Mouse (Mus musculus) regulatory T cell (primary cell): Measurements from ENCODE around the gene Plppr3.

ENCODE experiments used
- in situ Hi-C: fragments of 300-600 bp; cut with MboI, MseI; formaldehyde crosslinking; loops from one replicate; pipeline ENCODE4 v1.15.1; 2025; ENCODE audit warnings: high pct_unique_total_duplicates

The Plppr3 gene

GRCm38 (mm10) chr10:79822372-79822771 is 52.1 kb downstream of the Plppr3 start:
- in situ Hi-C loops: no loop called here

- in situ Hi-C loops: no loop called here
These were observed 52.7 kb downstream of the Plppr3 start for GRCm38 (mm10) chr10:79821731-79822130.

GRCm38 (mm10) chr10:79820782-79821181 is 53.7 kb downstream of the Plppr3 start, which contains the start of gene Misp:
TSS of gene Misp (plus strand) at chr10:79820989.
- in situ Hi-C loops: no loop called here

- in situ Hi-C loops: no loop called here
These were observed 54.2 kb downstream of the Plppr3 start for GRCm38 (mm10) chr10:79820277-79820676.

GRCm38 (mm10) chr10:79819606-79820005 is 54.8 kb downstream of the Plppr3 start:
- in situ Hi-C loops: no loop called here

GRCm38 (mm10) chr10:79818225-79818624 is 56.2 kb downstream of the Plppr3 start:
- in situ Hi-C loops: no loop called here

- in situ Hi-C loops: no loop called here
These were observed 57.3 kb downstream of the Plppr3 start for GRCm38 (mm10) chr10:79817111-79817510.

GRCm38 (mm10) chr10:79815671-79816494 is 58.6 kb downstream of the Plppr3 start:
- in situ Hi-C loops: no loop called here

- in situ Hi-C loops: no loop called here
These were observed 60.1 kb downstream of the Plppr3 start for GRCm38 (mm10) chr10:79814271-79814842.

- in situ Hi-C loops: no loop called here
These were observed 62.4 kb downstream of the Plppr3 start for GRCm38 (mm10) chr10:79811736-79812637.
